Mouse (Mus musculus) right cerebral cortex, postnatal 10 days (tissue): ENCODE measurements around the gene Camsap3.

Source experiments
- DNase-seq, 2 experiments: peaks; one replicate each; pipeline ENCODE4 v3.0.0; 2021; ENCODE audit warnings: low spot score in 2 of 2

The Camsap3 gene

GRCm38 (mm10) chr8:3656725-3657381 lies 69.8 kb downstream of the Camsap3 start:
- peak; percentile 75 to 81 for DNase-seq
